15 mouse cellular contexts compared by ENCODE assay signal in the genomic region with DNA sequence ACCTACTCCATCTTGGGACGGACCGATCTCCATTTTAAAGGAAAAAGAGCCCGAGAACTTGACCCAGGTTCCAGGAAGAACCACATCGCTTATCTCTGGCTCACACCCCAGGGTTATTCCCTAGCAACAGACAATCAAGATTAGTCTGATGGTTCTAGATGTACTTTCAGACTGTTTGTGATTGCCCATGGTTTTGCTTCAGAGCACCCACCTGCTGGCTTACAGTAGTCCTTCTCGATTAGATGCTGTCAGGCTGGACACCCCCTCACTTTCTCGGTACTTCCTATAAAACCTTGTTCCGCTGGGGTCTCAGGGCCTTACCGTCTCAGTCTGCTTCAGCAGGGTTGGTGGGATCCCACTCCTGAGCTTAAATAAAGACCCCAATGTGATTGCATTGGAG. TPM values are rescaled to one million over a fixed set of nuclear protein-coding genes. Genes with fewer than 3 reads are reported as not detected.
"Had no signal": no experiment of that assay in that cellular context is flagged by ENCODE, and none has a peak within 500 bp of the region (broad histone marks: within the 10 kb centered on the region; RNA-seq: fewer than 3 reads in every experiment).

No protein-coding gene starts in this region.

- ATAC-seq: inflammation-experienced regulatory T-cells, adult 6 months; intestine, postnatal 0 days; lung, postnatal 0 days; midbrain, embryonic 16.5 days had no signal

- DNase-seq: kidney, adult 8-10 months; kidney, postnatal 36 days; lung, adult 2 months; right cerebral cortex, adult 18-20 months; right cerebral cortex, postnatal 25 days; thymus, adult 18-20 months; thymus, postnatal 25 days had no signal

RNA-seq across cellular contexts. Expression of gene Acsbg2, which starts 37.9 kb away (rescaled TPM):
- total RNA-seq: layer of hippocampus, adult 18-20 months; layer of hippocampus, postnatal 10 days; left cerebral cortex, postnatal 36 days; liver, adult 2 months had no signal

RNA-seq across cellular contexts. Expression of gene 1700061G19Rik, which starts 38.9 kb away (rescaled TPM):
- total RNA-seq: liver, adult 2 months had no signal
